Mouse (Mus musculus) lung, adult 2 months (tissue): ENCODE data around the gene Sspn.

ENCODE experiments used
- CTCF ChIP-seq: fragments of 200-500 bp; IDR thresholded peaks from 2 replicates; pipeline ENCODE4 v1.5.1; 2011; ENCODE audit warnings: mild to moderate bottlenecking, low read length, control low read depth; ENCODE audit not compliant: insufficient read depth
- POLR2A ChIP-seq: fragments of 200-500 bp; IDR thresholded peaks from 2 replicates; pipeline ENCODE4 v1.6.1; 2011; ENCODE audit warnings: low read depth, mild to moderate bottlenecking, control low read depth, low read length, borderline replicate concordance; ENCODE audit errors: extremely low read depth

DNA sequence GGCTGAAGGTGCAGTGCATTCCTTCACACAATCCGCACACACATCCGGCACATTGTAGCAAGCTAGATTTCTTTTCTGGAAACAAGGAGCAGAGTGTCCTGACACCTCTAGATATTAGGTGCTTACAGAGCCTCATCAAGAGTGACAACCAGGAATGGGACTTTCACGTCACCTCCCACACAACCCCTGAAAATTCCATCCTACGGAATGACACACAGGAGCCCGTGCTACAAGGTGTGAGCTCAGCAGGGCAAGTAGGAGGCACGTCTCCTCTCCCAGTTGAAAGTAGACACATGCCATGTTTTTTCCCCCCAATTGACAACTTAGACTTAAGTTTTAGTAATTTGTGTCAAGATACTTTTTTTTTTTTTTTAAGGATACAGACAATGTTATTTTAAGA lies 7.8 kb upstream of the Sspn start:
- TF ChIP-seq POLR2A (no peak), CTCF (no peak)
